Mouse (Mus musculus): ENCODE results near the gene Car3.

The Car3 gene

GRCm38 (mm10) chr3:14877251-14877909 is 14.1 kb downstream of the Car3 start:
- no peak for DNase-seq

- DNase-seq: no peak
Measured at GRCm38 (mm10) chr3:14878749-14879223, 15.5 kb downstream of the Car3 start.

GRCm38 (mm10) chr3:14879293-14879692 is 16.0 kb downstream of the Car3 start:
- DNase-seq: no peak

GRCm38 (mm10) chr3:14880277-14880676 is 17.0 kb downstream of the Car3 start:
- DNase-seq: no peak

GRCm38 (mm10) chr3:14882005-14882404 is 18.7 kb downstream of the Car3 start:
- DNase-seq: no peak

- no peak for DNase-seq
Measured at GRCm38 (mm10) chr3:14882756-14883155, 19.4 kb downstream of the Car3 start.

GRCm38 (mm10) chr3:14884826-14885225 is 21.5 kb downstream of the Car3 start:
- no peak for DNase-seq

- DNase-seq: peak; percentile 61
Measured at GRCm38 (mm10) chr3:14886102-14887098, 23.1 kb downstream of the Car3 start, which contains the start of gene Car2. TSS of gene Car2 (plus strand) at chr3:14886273.

GRCm38 (mm10) chr3:14887134-14887666 is 23.9 kb downstream of the Car3 start:
- DNase-seq: no peak

GRCm38 (mm10) chr3:14887686-14888295 is 24.5 kb downstream of the Car3 start:
- DNase-seq: no peak

GRCm38 (mm10) chr3:14888549-14888948 is 25.2 kb downstream of the Car3 start:
- DNase-seq: no peak

- no peak for DNase-seq
Measured at GRCm38 (mm10) chr3:14889085-14889484, 25.8 kb downstream of the Car3 start.

- DNase-seq: no peak
Measured at GRCm38 (mm10) chr3:14889716-14890409, 26.6 kb downstream of the Car3 start.

- DNase-seq: no peak
Measured at GRCm38 (mm10) chr3:14892991-14893390, 29.7 kb downstream of the Car3 start.

GRCm38 (mm10) chr3:14893700-14894099 is 30.4 kb downstream of the Car3 start:
- no peak for DNase-seq

- DNase-seq: no peak
Measured at GRCm38 (mm10) chr3:14895333-14895732, 32.0 kb downstream of the Car3 start.

- DNase-seq: no peak
Measured at GRCm38 (mm10) chr3:14897770-14898169, 34.5 kb downstream of the Car3 start.

GRCm38 (mm10) chr3:14903380-14903779 is 40.1 kb downstream of the Car3 start:
- no peak for DNase-seq

- DNase-seq: no peak
Measured at GRCm38 (mm10) chr3:14904165-14904564, 40.9 kb downstream of the Car3 start.

GRCm38 (mm10) chr3:14907271-14907670 is 44.0 kb downstream of the Car3 start:
- no peak for DNase-seq

- DNase-seq: no peak
Measured at GRCm38 (mm10) chr3:14911992-14912582, 48.8 kb downstream of the Car3 start.

- no peak for DNase-seq
Measured at GRCm38 (mm10) chr3:14913774-14914173, 50.5 kb downstream of the Car3 start.
